Mouse (Mus musculus) kidney, adult 10 weeks (tissue): Measurements from ENCODE around the gene Gm10271. TPM values are rescaled to one million over a fixed set of nuclear protein-coding genes. Genes with fewer than 3 reads are reported as not detected.

Experiments used
- polyA plus RNA-seq: library from polyadenylated mRNA; stranded (reverse); fragments of 350-450 nt; fragmentation: Illumina TruSeq; extraction: RNeasy Lipid Tissue Mini Kit (QIAGEN cat#74804); gene quantifications from one replicate; pipeline ENCODE4 v1.2.3, GENCODE M21; 2014; ENCODE audit warnings: low read depth, low replicate concordance

The Gm10271 gene
- not detected for polyA plus RNA-seq

DNA sequence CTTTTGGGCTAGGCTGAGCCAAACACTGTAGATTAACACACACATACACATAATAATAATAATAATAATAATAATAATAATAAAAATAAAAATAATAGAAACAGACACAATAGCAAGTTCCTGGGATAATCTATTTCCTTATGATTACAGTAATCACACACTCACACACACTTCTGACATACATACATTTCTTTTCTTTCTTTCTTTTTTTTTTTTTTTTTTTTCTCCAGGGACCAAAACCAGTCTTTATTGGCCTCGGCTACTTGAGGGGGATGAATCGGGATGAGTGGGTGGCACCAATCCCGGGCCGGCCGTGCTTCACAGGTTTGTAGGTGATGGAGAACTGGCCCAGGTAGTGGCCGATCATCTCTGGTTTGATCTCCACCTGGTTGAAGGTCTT is at the start of gene Gm10271:
Gene Gm10271 (minus strand): TSS at position 101 of the 400 bp plus-strand sequence.

DNA sequence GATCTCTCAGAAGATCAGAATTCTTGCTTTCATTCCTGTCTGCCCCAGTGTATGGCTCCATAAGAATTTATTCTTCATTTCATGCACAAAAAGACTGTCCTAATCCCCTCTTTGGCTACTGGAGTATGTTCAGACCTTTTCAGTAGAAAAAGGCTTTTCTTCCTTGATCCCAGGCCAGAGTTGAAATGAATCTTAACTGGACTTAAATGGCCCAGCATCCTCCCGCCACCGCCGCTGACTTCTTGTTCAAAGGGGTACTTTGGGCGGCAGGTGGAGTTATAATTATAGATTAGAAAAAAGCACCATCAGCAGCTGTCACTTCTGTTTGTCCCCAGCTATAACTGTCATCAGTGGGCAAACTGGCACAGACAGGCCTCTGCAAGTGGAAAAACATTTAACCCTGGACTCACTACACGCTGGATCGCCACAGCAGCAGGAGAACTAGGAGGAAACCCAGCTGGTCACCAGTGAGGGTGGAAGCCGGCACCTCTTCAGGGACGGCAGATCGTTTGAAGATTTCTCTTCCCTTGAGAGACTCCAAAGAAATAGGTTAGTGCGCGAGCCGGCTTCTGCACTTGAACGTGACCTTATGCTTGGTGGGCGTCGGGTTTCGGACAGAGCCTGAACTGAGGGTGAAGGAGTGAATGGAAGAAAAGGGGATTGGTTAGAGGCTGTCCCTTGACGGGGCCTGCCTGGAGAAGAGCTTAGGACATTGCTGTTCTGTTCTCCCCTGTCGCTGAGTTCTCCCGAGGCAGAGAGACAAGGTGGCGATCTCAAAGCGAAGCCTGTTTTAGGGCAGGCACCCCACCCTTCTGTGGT is 14.1 kb upstream of the Gm10271 start, which contains the start of gene Best3:
Gene Best3 (plus strand): TSS at position 51 of the 819 bp plus-strand sequence.

DNA sequence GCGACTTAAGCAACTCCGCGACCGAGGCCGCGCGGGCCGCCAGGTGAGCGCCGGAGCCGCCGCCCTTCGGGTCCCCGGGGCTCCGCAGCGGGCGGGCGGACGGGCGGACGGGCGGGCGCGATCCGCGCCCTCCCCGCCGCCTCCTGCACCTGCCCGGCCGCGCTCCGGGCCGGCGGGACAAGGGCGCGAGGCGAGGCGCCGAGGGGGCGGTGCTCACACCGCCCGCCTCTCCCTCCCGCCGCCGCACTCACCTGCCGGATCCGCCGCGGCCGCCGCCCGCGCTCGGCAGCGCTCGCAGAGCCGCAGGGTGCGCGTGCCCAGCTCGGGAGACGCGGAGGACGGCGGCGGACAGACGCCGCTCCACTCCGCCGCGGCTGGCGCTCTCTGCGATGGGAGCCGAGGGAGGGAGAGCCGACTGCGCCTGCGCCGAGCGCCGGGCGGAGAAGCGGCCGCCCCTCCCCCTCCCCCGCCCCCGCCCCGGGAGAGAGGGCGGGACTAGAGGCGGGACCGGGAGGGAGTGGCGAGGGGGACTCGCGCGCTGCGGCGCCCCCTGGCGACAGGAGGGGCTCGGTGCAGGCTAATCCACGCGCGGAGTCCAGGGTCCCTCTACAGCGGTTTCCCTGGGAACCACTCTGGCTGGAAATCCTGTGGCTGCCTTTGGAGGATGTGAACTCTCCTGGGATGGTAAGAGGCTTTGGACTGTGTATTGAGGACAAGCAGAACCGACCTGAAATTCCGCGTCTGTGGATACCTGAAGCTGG is 22.2 kb downstream of the Gm10271 start, which contains the start of gene Rab3ip:
Gene Rab3ip (minus strand): TSS at position 761 of the 761 bp plus-strand sequence.

Other genes with a start within 250 kb of the Gm10271 start
- gene Myrfl, start 75.7 kb downstream of the Gm10271 start, polyA plus RNA-seq = 0.20 TPM
- 119 TPM for gene Rab3ip, start 21.8 kb downstream of the Gm10271 start, polyA plus RNA-seq
- 0.20 TPM for gene Best3, start 13.7 kb upstream of the Gm10271 start, polyA plus RNA-seq
- gene Lrrc10, start 72.7 kb upstream of the Gm10271 start, polyA plus RNA-seq = not detected
- 164 TPM for gene Cct2, start 91.2 kb upstream of the Gm10271 start, polyA plus RNA-seq
- gene Frs2, start 175.9 kb upstream of the Gm10271 start, polyA plus RNA-seq = 27.1 TPM